Mouse (Mus musculus): ENCODE measurements around the gene Ptms.
"Not testable (repeated sequence)": the region's sequence is repeated elsewhere in the genome, so short reads cannot be mapped to it uniquely, and the experiment has no call there.

The Ptms gene

DNA sequence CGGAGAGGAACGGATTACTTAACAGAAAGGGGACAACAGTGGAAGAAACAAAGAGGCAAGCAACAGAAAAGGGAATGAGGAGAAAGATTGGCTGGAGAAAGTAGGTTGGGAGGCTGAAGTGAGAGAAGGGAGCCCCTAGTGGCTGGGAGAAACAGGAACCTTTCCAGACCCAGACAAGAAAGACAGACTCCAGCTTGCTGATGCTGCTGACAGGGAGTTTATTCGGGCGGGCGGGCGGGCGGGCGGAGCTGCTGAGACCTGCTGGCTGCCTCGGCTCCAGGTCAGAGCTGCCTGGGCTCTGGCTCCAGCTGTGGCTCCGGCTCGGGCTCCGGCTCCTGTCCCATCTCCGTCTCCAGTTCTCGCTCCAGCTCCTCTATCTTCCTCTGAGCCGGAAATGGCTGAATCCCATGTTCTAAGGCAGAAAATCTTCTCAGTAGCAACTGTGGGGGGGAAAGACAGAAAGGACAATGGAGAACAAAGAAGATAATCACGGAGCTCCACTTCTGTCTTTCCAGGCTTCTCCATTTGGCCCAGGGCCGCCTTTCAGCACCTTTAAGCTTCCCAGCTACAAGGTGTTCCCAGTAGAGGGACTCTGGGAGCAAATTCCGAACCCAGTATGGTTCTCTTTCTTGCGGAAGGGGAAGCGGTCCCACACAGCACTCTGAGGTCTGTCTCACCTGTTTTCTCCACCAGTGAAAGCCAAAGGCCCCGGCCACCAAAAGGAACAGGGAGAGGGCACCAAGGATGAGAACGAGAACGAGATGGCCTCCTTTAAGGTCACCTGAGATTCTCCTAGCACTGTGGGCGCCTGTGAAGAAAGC is 15.5 kb downstream of the Ptms start:
- DNase-seq (ENCODE audit: low read depth): peak; percentile 65

- peak; percentile 89 for DNase-seq (ENCODE audit: low read depth)
Observed at GRCm38 (mm10) chr6:124903580-124904151, 16.2 kb downstream of the Ptms start.

DNA sequence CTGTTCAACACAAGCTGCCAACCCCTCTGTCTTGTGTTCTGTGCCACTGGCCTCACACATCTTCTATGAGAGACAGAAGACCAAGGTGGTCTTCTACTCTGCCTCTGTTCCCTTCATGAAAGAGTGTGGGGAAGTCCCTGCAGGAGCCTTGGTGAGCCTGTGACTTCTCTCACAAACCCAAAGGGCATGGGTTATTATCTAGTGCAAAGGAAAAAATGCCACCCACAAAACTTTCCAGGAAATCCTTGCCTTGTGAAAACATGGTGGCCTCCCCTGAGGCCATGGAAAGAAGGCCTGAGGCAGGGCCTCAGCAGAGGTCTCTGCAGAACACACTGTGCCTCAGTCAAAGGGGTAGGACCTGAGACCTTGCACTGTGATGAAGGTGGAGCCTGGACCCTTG is 18.1 kb downstream of the Ptms start:
- no peak for DNase-seq (ENCODE audit: low read depth)

DNA sequence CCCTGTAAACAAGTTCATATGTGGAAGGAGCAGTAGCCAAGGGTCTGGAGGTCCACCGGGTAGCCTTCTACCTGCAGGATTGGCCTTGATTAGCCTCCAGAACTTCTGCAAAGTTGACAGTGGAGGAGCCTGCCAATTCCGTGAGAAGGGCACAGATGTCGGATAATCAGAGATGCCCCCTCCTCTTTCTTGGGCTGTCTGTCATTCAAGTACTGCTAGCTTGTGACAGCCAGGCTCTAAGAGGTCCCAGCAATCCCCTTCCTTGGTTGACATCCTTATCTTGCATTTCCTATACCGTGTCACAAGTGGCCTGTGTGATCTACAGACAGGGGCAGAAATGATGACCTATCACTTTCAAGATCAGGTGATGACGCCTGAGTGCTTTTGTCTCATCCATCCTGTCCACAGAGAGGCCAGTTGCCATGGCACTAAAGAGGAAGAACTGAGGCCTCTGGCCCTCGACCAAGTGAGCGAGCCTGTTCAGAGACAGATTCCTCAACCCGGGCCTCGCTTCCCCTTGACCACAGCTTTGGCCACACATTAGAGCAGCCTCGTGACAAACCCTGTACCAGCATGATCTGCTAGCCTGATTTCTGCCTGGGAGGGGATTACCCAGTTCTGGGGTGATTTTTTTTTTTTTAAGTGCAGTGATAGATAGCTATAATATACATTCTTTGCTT is 19.0 kb downstream of the Ptms start:
- DNase-seq (ENCODE audit: low read depth): no peak

DNA sequence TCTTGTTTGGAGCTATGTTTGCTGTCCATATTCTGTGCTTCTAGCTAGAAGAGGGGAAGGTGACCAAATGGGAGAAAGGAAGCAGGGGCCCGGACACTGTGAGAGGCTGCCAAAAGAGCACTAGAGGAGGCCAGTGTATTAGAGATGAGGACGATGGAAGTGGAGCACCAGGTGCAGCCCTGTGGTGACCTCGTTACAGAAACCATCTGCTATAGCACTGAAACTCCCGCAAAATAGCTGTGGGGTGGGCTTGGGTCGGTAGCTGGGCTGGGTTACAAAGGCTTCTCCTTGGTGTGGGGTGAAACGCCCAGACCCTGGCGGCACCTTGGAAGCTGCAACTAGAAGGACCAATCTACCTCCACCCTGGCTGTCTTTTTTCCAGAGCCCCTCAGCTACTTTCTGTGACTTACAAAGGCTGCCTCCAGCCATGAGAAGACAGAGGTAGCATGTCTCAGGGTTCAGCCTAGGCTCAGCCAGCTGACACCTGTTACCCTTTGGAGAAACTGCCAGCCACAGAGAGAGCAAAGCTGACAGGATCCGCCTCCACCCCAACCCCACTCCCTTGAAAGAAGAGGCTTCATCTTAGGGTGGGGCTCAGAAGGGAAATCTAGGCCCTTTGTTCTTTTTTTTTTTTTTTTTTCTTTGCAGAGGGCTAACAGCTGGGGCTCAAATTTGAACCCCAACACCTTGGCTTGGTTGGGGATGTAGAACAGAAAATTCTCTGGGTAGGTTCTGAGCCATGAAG is 19.7 kb downstream of the Ptms start:
- no peak for DNase-seq (ENCODE audit: low read depth)

GRCm38 (mm10) chr6:124898359-124898758 is 21.5 kb downstream of the Ptms start:
- DNase-seq (ENCODE audit: low read depth): no peak

DNA sequence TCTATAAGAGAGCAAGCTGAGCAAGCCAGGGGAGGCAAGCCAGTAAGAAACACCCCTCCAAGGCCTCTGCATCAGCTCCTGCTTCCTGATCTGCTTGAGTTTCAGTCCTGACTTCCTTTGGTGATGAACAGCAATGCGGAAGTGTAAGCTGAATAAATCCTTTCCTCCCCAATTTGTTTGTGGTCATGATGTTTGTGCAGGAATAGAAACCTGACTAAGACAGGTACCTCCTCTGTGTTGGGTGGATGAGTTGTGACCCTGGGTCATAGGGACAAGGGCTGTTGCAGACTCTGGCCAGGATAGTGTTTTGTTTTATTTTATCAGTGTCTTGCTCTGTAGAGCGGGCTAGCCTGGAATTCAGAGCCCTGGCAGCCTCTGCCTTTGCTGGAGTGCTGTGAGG is 25.8 kb downstream of the Ptms start:
- not testable (repeated sequence) for DNase-seq (ENCODE audit: low read depth)

- DNase-seq (ENCODE audit: low read depth): no peak
Observed at GRCm38 (mm10) chr6:124890997-124891396, 28.9 kb downstream of the Ptms start.

DNA sequence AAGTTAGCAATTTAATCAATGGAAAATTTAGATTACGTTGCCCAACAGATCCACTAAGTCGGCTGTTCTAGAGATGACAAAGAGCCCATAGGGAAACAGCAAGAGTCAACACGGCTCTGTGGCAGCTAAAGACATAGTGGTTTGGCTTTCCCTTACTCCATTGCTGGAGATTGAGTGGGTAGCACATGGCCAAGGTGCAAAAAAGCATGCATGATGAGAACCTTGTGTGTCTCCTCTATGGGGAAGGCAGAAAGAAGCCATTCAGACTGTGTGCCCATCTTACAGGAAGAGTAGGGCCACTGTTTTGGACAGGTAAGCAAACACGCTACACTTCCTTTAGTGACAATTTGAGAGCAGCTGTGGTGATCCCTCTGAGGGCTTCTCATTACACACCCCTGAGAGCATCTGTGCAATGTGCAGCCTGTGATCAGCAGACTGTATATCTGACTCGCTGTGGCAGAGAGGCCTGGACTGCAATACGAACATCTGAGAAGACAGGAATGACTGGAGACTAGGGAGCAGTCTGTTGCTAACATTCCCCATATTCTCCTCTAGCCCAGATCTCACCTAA is 31.3 kb downstream of the Ptms start:
- DNase-seq (ENCODE audit: low read depth): no peak

- no peak for DNase-seq (ENCODE audit: low read depth)
Observed at GRCm38 (mm10) chr6:124887986-124888385, 31.9 kb downstream of the Ptms start, which contains the start of gene Cd4. Gene Cd4 (minus strand): TSS chr6:124888221.

DNA sequence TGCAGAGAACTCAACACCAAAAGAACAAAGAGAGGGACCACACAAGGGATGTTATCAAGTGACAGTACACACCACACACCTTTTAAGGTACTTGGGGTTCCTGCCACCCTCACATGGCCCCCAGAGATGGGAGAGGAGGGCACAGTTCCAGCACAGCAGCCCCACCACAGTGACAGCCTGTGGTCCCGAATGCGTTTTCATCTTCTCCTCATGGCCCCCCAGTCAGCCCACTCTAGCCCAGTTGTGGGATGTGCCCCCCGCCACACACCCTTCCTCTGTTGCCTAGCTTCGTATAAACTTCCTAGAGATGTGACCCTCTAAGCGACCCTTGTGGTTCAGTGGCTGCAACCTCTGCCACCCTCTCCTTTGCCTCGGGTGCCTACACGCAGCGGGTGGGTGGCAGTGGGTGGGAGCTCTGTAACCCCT is 33.9 kb downstream of the Ptms start:
- no peak for DNase-seq (ENCODE audit: low read depth)

DNA sequence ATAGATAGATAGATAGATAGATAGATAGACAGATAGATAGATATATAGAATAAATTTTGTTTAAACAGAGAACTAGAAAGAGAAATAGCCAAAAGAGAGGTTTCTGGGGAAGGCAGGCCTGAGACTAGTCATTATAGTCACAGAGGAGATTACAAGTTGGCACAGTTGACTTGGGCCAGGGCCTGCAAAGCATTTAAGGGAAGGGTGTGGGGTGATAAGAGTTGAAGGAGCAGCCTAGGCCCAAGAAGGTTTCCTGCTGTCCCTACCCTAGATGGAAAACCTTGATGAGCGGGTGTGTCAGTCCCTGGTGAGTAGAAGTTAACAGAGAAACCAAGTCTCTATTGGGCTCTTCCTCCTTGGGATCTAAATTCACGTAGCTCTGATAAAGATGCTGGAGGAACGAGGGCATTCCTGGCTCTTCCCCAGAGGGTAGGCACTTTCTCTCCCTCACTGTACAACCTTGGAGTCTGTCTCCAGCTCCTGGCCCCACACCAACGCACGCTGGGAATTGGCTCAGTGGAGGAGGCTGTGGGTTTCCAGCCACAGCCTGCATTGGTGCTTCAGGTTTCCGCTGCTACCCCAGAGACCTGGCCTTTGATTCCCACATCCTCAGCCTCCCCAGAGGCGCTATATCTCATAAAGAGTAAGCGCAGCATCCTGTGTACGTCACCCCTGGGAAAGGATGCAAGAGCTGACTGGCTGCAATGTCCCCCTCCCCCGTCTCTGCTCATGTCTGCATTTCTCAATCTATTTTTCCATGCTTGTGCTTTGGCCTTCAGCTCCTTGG is 35.0 kb downstream of the Ptms start:
- DNase-seq (ENCODE audit: low read depth): no peak

- no peak for DNase-seq (ENCODE audit: low read depth)
Observed at GRCm38 (mm10) chr6:124883351-124883750, 36.6 kb downstream of the Ptms start.

GRCm38 (mm10) chr6:124881821-124882220 is 38.1 kb downstream of the Ptms start:
- no peak for DNase-seq (ENCODE audit: low read depth)

- DNase-seq (ENCODE audit: low read depth): no peak
Observed at GRCm38 (mm10) chr6:124879390-124879789, 40.5 kb downstream of the Ptms start.

- DNase-seq (ENCODE audit: low read depth): no peak
Observed at GRCm38 (mm10) chr6:124874348-124874747, 45.6 kb downstream of the Ptms start.

GRCm38 (mm10) chr6:124866560-124866959 is 53.3 kb downstream of the Ptms start:
- no peak for DNase-seq (ENCODE audit: low read depth)

DNA sequence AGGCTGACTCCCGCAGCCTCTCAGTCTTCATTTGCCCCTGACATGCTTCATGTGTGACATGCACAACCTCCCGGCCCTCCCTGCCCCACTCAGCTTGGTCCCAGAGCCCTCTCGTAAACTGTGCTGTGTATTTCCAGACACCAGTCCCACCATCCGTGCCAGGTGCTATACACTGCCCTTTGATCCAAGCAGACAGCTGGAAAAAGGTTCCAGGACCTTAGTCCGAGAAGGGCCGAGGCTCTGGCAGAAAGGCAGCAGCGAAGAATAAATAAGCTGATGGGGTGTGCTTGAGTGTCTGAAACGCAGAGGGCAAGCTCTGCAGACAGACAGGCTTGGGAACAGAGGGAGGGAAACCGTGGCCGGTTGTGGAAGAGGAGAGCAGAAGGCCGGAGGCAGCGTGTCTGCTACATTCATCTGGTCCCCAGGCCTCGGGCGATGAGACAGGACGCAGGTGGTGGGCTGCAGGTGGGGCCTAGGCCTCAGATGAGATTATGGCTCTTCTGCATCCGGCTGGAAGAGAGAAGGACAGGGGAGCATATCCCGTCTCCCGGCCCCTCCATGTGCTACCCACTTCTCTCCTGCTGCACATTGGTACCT is 54.0 kb downstream of the Ptms start:
- no peak for DNase-seq (ENCODE audit: low read depth)
